Mouse (Mus musculus) MEL (cell line): ENCODE data around the gene S1pr4.

Source experiments
- CTCF ChIP-seq, 3 experiments: IDR thresholded peaks in 2 of 3; conservative IDR thresholded peaks in 1 of 3; 2 replicates each; pipeline ENCODE4 v1.5.1; 2011 to 2012; ENCODE audit warnings: low read length in 3 of 3, low read depth in 2 of 3, mild to moderate bottlenecking in 2 of 3, improper control_type of control experiment in 1 of 3, inconsistent platforms in 1 of 3, mixed read lengths in 1 of 3, moderate library complexity in 1 of 3; ENCODE audit not compliant: control insufficient read depth in 1 of 3, insufficient read depth in 1 of 3, poor library complexity in 1 of 3, severe bottlenecking in 1 of 3
- EP300 ChIP-seq, 2 experiments: IDR thresholded peaks; 2 replicates each; pipeline ENCODE4 v1.6.1; 2011; ENCODE audit warnings: improper control_type of control experiment in 2 of 2, low read length in 2 of 2, low read depth in 1 of 2, mild to moderate bottlenecking in 1 of 2
- POLR2A ChIP-seq, 2 experiments: IDR thresholded peaks; 2 replicates each; pipeline ENCODE4 v1.6.1; 2011 to 2012; ENCODE audit warnings: low read length in 2 of 2, mild to moderate bottlenecking in 2 of 2, control low read depth in 1 of 2, improper control_type of control experiment in 1 of 2, low read depth in 1 of 2, moderate library complexity in 1 of 2; ENCODE audit not compliant: control insufficient read depth in 1 of 2, insufficient read depth in 1 of 2, poor library complexity in 1 of 2
- SIN3A ChIP-seq: IDR thresholded peaks from 2 replicates; pipeline ENCODE4 v1.6.1; 2012; ENCODE audit warnings: low read length, improper control_type of control experiment, inconsistent platforms
- TCF12 ChIP-seq: IDR thresholded peaks from 2 replicates; pipeline ENCODE4 v1.6.1; 2014; ENCODE audit warnings: low read depth, mild to moderate bottlenecking, inconsistent platforms, low read length, improper control_type of control experiment, moderate library complexity
- USF1 ChIP-seq: IDR thresholded peaks from 2 replicates; pipeline ENCODE4 v1.6.1; 2014; ENCODE audit warnings: low read depth, mild to moderate bottlenecking, inconsistent platforms, low read length, improper control_type of control experiment, moderate library complexity
- USF2 ChIP-seq, 2 experiments: IDR thresholded peaks; 2 replicates each; pipeline ENCODE4 v1.6.1; 2011 to 2012; ENCODE audit warnings: improper control_type of control experiment in 2 of 2, low read length in 2 of 2, borderline replicate concordance in 1 of 2, inconsistent platforms in 1 of 2, low read depth in 1 of 2, mild to moderate bottlenecking in 1 of 2; ENCODE audit not compliant: insufficient read depth in 1 of 2
- ZMIZ1 ChIP-seq: IDR thresholded peaks from 2 replicates; pipeline ENCODE4 v1.6.1; 2012; ENCODE audit warnings: low read depth, mild to moderate bottlenecking, inconsistent platforms, low read length, improper control_type of control experiment, moderate library complexity
- ZNF384 ChIP-seq: IDR thresholded peaks from 2 replicates; pipeline ENCODE4 v1.6.1; 2012; ENCODE audit warnings: low read depth, mild to moderate bottlenecking, inconsistent platforms, low read length, improper control_type of control experiment

DNA sequence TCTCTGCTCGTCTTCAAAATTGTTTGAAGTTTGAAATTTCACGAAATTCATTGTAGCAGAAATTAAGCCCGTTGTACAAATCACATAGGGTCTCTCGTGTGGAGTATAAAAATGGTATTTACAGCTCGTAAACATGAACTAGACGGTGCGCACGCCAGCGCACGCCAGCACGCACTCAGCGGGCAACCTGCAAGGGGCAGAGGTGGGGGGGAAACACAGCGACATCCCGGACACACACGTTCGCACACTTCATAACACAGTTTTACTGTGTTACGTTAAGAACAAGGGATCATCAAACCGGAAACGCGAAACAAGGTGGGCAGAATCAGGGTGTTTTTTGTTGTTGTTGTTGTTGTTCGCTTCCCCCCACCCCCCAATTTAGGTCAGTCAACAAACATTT, 40.5 kb downstream of the S1pr4 start:
- TF ChIP-seq USF2 (IDR thresholded peaks at IDR 0.05; ENCODE audit: borderline replicate concordance in 1 of 2, insufficient read depth in 1 of 2, low read depth in 1 of 2, low read length in 2 of 2) = no peak
- TF ChIP-seq ZNF384 = no peak
- no peak for TF ChIP-seq CTCF (IDR thresholded peaks at IDR 0.05 in 2 of 3, conservative IDR thresholded peaks at IDR 0.05 in 1 of 3; ENCODE audit: control insufficient read depth in 1 of 3, insufficient read depth in 1 of 3, low read depth in 2 of 3, low read length in 3 of 3, poor library complexity in 1 of 3, severe bottlenecking in 1 of 3)
- TF ChIP-seq TCF12 = no peak
- TF ChIP-seq USF1 = no peak
- no peak for TF ChIP-seq POLR2A (IDR thresholded peaks at IDR 0.05; ENCODE audit: control insufficient read depth in 1 of 2, insufficient read depth in 1 of 2, low read depth in 1 of 2, low read length in 2 of 2, poor library complexity in 1 of 2)
- no peak for TF ChIP-seq ZMIZ1
- TF ChIP-seq SIN3A = no peak
- TF ChIP-seq EP300 (IDR thresholded peaks at IDR 0.05; ENCODE audit: low read depth in 1 of 2, low read length in 2 of 2) = no peak
